Mouse (Mus musculus): Measurements from ENCODE around the gene Fars2.

Fars2 gene

GRCm38 (mm10) chr13:36469412-36470125 is 352.4 kb downstream of the Fars2 start:
- DNase-seq = no peak

GRCm38 (mm10) chr13:36477648-36478047 is 360.4 kb downstream of the Fars2 start:
- no peak for DNase-seq

- DNase-seq = no peak
These were observed 361.0 kb downstream of the Fars2 start for GRCm38 (mm10) chr13:36478243-36478642.

GRCm38 (mm10) chr13:36480101-36480500 is 362.9 kb downstream of the Fars2 start:
- DNase-seq = no peak

- no peak for DNase-seq
These were observed 367.2 kb downstream of the Fars2 start for GRCm38 (mm10) chr13:36484391-36484790.

GRCm38 (mm10) chr13:36486756-36487155 is 369.5 kb downstream of the Fars2 start:
- peak; percentile 28 to 52 for DNase-seq

- peak; percentile 47 to 63 for DNase-seq
These were observed 372.2 kb downstream of the Fars2 start for GRCm38 (mm10) chr13:36489365-36489764.

- no peak for DNase-seq
These were observed 373.4 kb downstream of the Fars2 start for GRCm38 (mm10) chr13:36490612-36491011.

GRCm38 (mm10) chr13:36492397-36492796 is 375.2 kb downstream of the Fars2 start:
- no peak for DNase-seq

GRCm38 (mm10) chr13:36493294-36493693 is 376.1 kb downstream of the Fars2 start:
- peak in 1 of 2 experiments; percentile 6 for DNase-seq

GRCm38 (mm10) chr13:36493762-36494161 is 376.6 kb downstream of the Fars2 start:
- no peak for DNase-seq

GRCm38 (mm10) chr13:36495980-36496379 is 378.8 kb downstream of the Fars2 start:
- DNase-seq = no peak

GRCm38 (mm10) chr13:36497346-36497745 is 380.1 kb downstream of the Fars2 start:
- peak; percentile 57 to 74 for DNase-seq

GRCm38 (mm10) chr13:36500370-36500905 is 383.2 kb downstream of the Fars2 start:
- no peak for DNase-seq

- no peak for DNase-seq
These were observed 386.3 kb downstream of the Fars2 start for GRCm38 (mm10) chr13:36503551-36503950.

GRCm38 (mm10) chr13:36503991-36504390 is 386.8 kb downstream of the Fars2 start:
- DNase-seq = no peak

- no peak for DNase-seq
These were observed 388.5 kb downstream of the Fars2 start for GRCm38 (mm10) chr13:36505730-36506129.

GRCm38 (mm10) chr13:36506315-36506714 is 389.1 kb downstream of the Fars2 start:
- DNase-seq = peak; percentile 23 to 24

- DNase-seq = no peak
These were observed 392.9 kb downstream of the Fars2 start for GRCm38 (mm10) chr13:36510161-36510560.

- DNase-seq = no peak
These were observed 395.9 kb downstream of the Fars2 start for GRCm38 (mm10) chr13:36513126-36513525.

- no peak for DNase-seq
These were observed 400.9 kb downstream of the Fars2 start for GRCm38 (mm10) chr13:36518144-36518571.

- DNase-seq = no peak
These were observed 410.5 kb downstream of the Fars2 start for GRCm38 (mm10) chr13:36527761-36528160.

GRCm38 (mm10) chr13:36528223-36528895 is 411.1 kb downstream of the Fars2 start:
- peak; percentile 32 to 33 for DNase-seq

GRCm38 (mm10) chr13:36529467-36530039 is 412.3 kb downstream of the Fars2 start:
- no peak for DNase-seq

Data from lung, adult 18-20 months (tissue).